Mouse (Mus musculus): ENCODE results near the gene Borcs6. TPM values are rescaled to one million over a fixed set of nuclear protein-coding genes. Genes with fewer than 3 reads are reported as not detected.

Gene Borcs6
- polyA plus RNA-seq, 1 experiment from 2014 or later: 6.6 TPM

Other genes starting within 250 kb of the Borcs6 start
- 46.7 and 70.6 TPM in 2 replicates for gene Ndel1, start 187.9 kb upstream of the Borcs6 start, polyA plus RNA-seq (2014; fragmentation: Nextera tagmentation; extraction: Ambion mirVana)
- gene Rnf222, start 171.2 kb upstream of the Borcs6 start, polyA plus RNA-seq (2014; fragmentation: Nextera tagmentation; extraction: Ambion mirVana): 0.05 and 0.06 TPM in 2 replicates
- 1,184 and 1,677 TPM in 2 replicates for gene Rpl26, start 158.1 kb upstream of the Borcs6 start, polyA plus RNA-seq (2014; fragmentation: Nextera tagmentation; extraction: Ambion mirVana)
- not detected in 2 replicates for gene Odf4, start 132.6 kb upstream of the Borcs6 start, polyA plus RNA-seq (2014; fragmentation: Nextera tagmentation; extraction: Ambion mirVana)
- 10.2 and 15.9 TPM in 2 replicates for gene Arhgef15, start 102.2 kb upstream of the Borcs6 start, polyA plus RNA-seq (2014; fragmentation: Nextera tagmentation; extraction: Ambion mirVana)
- 3.4 and 4.5 TPM in 2 replicates for gene Slc25a35, start 91.6 kb upstream of the Borcs6 start, polyA plus RNA-seq (2014; fragmentation: Nextera tagmentation; extraction: Ambion mirVana)
- 68.7 and 95.2 TPM in 2 replicates for gene Rangrf, start 84.5 kb upstream of the Borcs6 start, polyA plus RNA-seq (2014; fragmentation: Nextera tagmentation; extraction: Ambion mirVana)
- gene Pfas, start 51.3 kb upstream of the Borcs6 start, polyA plus RNA-seq (2014; fragmentation: Nextera tagmentation; extraction: Ambion mirVana): 33.7 and 47.7 TPM in 2 replicates
- 44.2 and 62.3 TPM in 2 replicates for gene Ctc1, start 43.8 kb upstream of the Borcs6 start, polyA plus RNA-seq (2014; fragmentation: Nextera tagmentation; extraction: Ambion mirVana)
- 145 and 155 TPM in 2 replicates for gene Aurkb, start 14.1 kb upstream of the Borcs6 start, polyA plus RNA-seq (2014; fragmentation: Nextera tagmentation; extraction: Ambion mirVana)
- 62.2 and 73.8 TPM in 2 replicates for gene Tmem107, start 11.1 kb downstream of the Borcs6 start, polyA plus RNA-seq (2014; fragmentation: Nextera tagmentation; extraction: Ambion mirVana)
- 57.5 and 86.5 TPM in 2 replicates for gene Vamp2, start 28.8 kb downstream of the Borcs6 start, polyA plus RNA-seq (2014; fragmentation: Nextera tagmentation; extraction: Ambion mirVana)
- gene Per1, start 35.5 kb downstream of the Borcs6 start, polyA plus RNA-seq (2014; fragmentation: Nextera tagmentation; extraction: Ambion mirVana): 6.1 and 8.9 TPM in 2 replicates
- gene Hes7, start 60.7 kb downstream of the Borcs6 start, polyA plus RNA-seq (2014; fragmentation: Nextera tagmentation; extraction: Ambion mirVana): 0.23 and 0.41 TPM in 2 replicates
- gene 9130213A22Rik, start 62.9 kb downstream of the Borcs6 start, polyA plus RNA-seq (2014; fragmentation: Nextera tagmentation; extraction: Ambion mirVana): 0.11 and 0.43 TPM in 2 replicates
- 0.54 and 1.1 TPM in 2 replicates for gene Aloxe3, start 66.2 kb downstream of the Borcs6 start, polyA plus RNA-seq (2014; fragmentation: Nextera tagmentation; extraction: Ambion mirVana)
- 0.23 and 0.28 TPM in 2 replicates for gene Alox12b, start 97.3 kb downstream of the Borcs6 start, polyA plus RNA-seq (2014; fragmentation: Nextera tagmentation; extraction: Ambion mirVana)
- gene Alox8, start 138.1 kb downstream of the Borcs6 start, polyA plus RNA-seq (2014; fragmentation: Nextera tagmentation; extraction: Ambion mirVana): 0.24 and 0.36 TPM in 2 replicates
- 0.07 and 0.11 TPM in 2 replicates for gene Gucy2e, start 177.3 kb downstream of the Borcs6 start, polyA plus RNA-seq (2014; fragmentation: Nextera tagmentation; extraction: Ambion mirVana)

Measured in kidney, embryonic 14.5 days (tissue).